Mouse (Mus musculus): ENCODE data around the gene Syt16. TPM values are rescaled to one million over a fixed set of nuclear protein-coding genes. Genes with fewer than 3 reads are reported as not detected.
A peak's percentile ranks its signal among the peaks of the same experiment; 100 is the strongest.

Gene Syt16
- polyA plus RNA-seq, 1 experiment: 0.61 TPM

GRCm38 (mm10) chr12:74282846-74283245, 285.4 kb downstream of the Syt16 start:
- peaks cover 10% of the 10 kb centered on the region for H3K4me1 ChIP-seq (ENCODE audit: control insufficient read depth, insufficient read depth, low read length)
- H3K36me3 ChIP-seq (ENCODE audit: control insufficient read depth, insufficient read depth, low read length): peaks cover 4% of the 10 kb centered on the region
- H3K27me3 ChIP-seq (ENCODE audit: control insufficient read depth, insufficient read depth, low read length): no peaks in the 10 kb centered on the region
- TF ChIP-seq POLR2A (IDR thresholded peaks at IDR 0.05; ENCODE audit: control insufficient read depth, low read depth, low read length) (no peak), CTCF (IDR thresholded peaks at IDR 0.05; ENCODE audit: control insufficient read depth, insufficient read depth, insufficient replicate concordance, low read depth, low read length) (no peak)
- no peak overlapping the region for H3K27ac ChIP-seq (ENCODE audit: control insufficient read depth, insufficient read depth, low read depth, low read length)
- H3K4me3 ChIP-seq (ENCODE audit: control insufficient read depth, low read depth, low read length): peak overlapping the region; percentile 83

- H3K4me3 ChIP-seq (ENCODE audit: control insufficient read depth, low read depth, low read length): peak overlapping the region; percentile 90
- no peak for TF ChIP-seq POLR2A (IDR thresholded peaks at IDR 0.05; ENCODE audit: control insufficient read depth, low read depth, low read length)
- TF ChIP-seq CTCF (IDR thresholded peaks at IDR 0.05; ENCODE audit: control insufficient read depth, insufficient read depth, insufficient replicate concordance, low read depth, low read length): no peak
- peak overlapping the region; percentile 96 for H3K27ac ChIP-seq (ENCODE audit: control insufficient read depth, insufficient read depth, low read depth, low read length)
- peaks cover 10% of the 10 kb centered on the region for H3K4me1 ChIP-seq (ENCODE audit: control insufficient read depth, insufficient read depth, low read length)
- no peaks in the 10 kb centered on the region for H3K27me3 ChIP-seq (ENCODE audit: control insufficient read depth, insufficient read depth, low read length)
- peaks cover 4% of the 10 kb centered on the region for H3K36me3 ChIP-seq (ENCODE audit: control insufficient read depth, insufficient read depth, low read length)
Measured at GRCm38 (mm10) chr12:74284020-74284684, 286.7 kb downstream of the Syt16 start.

- H3K27me3 ChIP-seq (ENCODE audit: control insufficient read depth, insufficient read depth, low read length): no peaks in the 10 kb centered on the region
- no peak for TF ChIP-seq CTCF (IDR thresholded peaks at IDR 0.05; ENCODE audit: control insufficient read depth, insufficient read depth, insufficient replicate concordance, low read depth, low read length)
- no peak for TF ChIP-seq POLR2A (IDR thresholded peaks at IDR 0.05; ENCODE audit: control insufficient read depth, low read depth, low read length)
- H3K4me1 ChIP-seq (ENCODE audit: control insufficient read depth, insufficient read depth, low read length): peaks cover 10% of the 10 kb centered on the region
- H3K4me3 ChIP-seq (ENCODE audit: control insufficient read depth, low read depth, low read length): peak overlapping the region; percentile 90
- H3K27ac ChIP-seq (ENCODE audit: control insufficient read depth, insufficient read depth, low read depth, low read length): peak overlapping the region; percentile 44; the same call in 1 of the 2 replicates
- peaks cover 4% of the 10 kb centered on the region for H3K36me3 ChIP-seq (ENCODE audit: control insufficient read depth, insufficient read depth, low read length)
Measured at GRCm38 (mm10) chr12:74284685-74285054, 287.2 kb downstream of the Syt16 start.

GRCm38 (mm10) chr12:74290983-74291382, 293.5 kb downstream of the Syt16 start:
- TF ChIP-seq POLR2A (IDR thresholded peaks at IDR 0.05; ENCODE audit: control insufficient read depth, low read depth, low read length) (no peak), CTCF (IDR thresholded peaks at IDR 0.05; ENCODE audit: control insufficient read depth, insufficient read depth, insufficient replicate concordance, low read depth, low read length) (no peak)
- Histone ChIP-seq H3K4me1 (ENCODE audit: control insufficient read depth, insufficient read depth, low read length) (no peaks in the 10 kb centered on the region), H3K36me3 (ENCODE audit: control insufficient read depth, insufficient read depth, low read length) (no peaks in the 10 kb centered on the region), H3K27me3 (ENCODE audit: control insufficient read depth, insufficient read depth, low read length) (no peaks in the 10 kb centered on the region), H3K4me3 (ENCODE audit: control insufficient read depth, low read depth, low read length) (no peak overlapping the region), H3K27ac (ENCODE audit: control insufficient read depth, insufficient read depth, low read depth, low read length) (no peak overlapping the region)

- H3K27ac ChIP-seq (ENCODE audit: control insufficient read depth, insufficient read depth, low read depth, low read length): no peak overlapping the region
- no peaks in the 10 kb centered on the region for H3K36me3 ChIP-seq (ENCODE audit: control insufficient read depth, insufficient read depth, low read length)
- no peak overlapping the region for H3K4me3 ChIP-seq (ENCODE audit: control insufficient read depth, low read depth, low read length)
- no peaks in the 10 kb centered on the region for H3K4me1 ChIP-seq (ENCODE audit: control insufficient read depth, insufficient read depth, low read length)
- TF ChIP-seq CTCF (IDR thresholded peaks at IDR 0.05; ENCODE audit: control insufficient read depth, insufficient read depth, insufficient replicate concordance, low read depth, low read length) (no peak), POLR2A (IDR thresholded peaks at IDR 0.05; ENCODE audit: control insufficient read depth, low read depth, low read length) (no peak)
- H3K27me3 ChIP-seq (ENCODE audit: control insufficient read depth, insufficient read depth, low read length): no peaks in the 10 kb centered on the region
Measured at GRCm38 (mm10) chr12:74293624-74294023, 296.2 kb downstream of the Syt16 start.

GRCm38 (mm10) chr12:74296374-74296773, 298.9 kb downstream of the Syt16 start:
- TF ChIP-seq CTCF (IDR thresholded peaks at IDR 0.05; ENCODE audit: control insufficient read depth, insufficient read depth, insufficient replicate concordance, low read depth, low read length): no peak
- no peak for TF ChIP-seq POLR2A (IDR thresholded peaks at IDR 0.05; ENCODE audit: control insufficient read depth, low read depth, low read length)

GRCm38 (mm10) chr12:74301559-74301958, 304.1 kb downstream of the Syt16 start:
- TF ChIP-seq CTCF (IDR thresholded peaks at IDR 0.05; ENCODE audit: control insufficient read depth, insufficient read depth, insufficient replicate concordance, low read depth, low read length) (no peak), POLR2A (IDR thresholded peaks at IDR 0.05; ENCODE audit: control insufficient read depth, low read depth, low read length) (no peak)
- Histone ChIP-seq H3K4me3 (ENCODE audit: control insufficient read depth, low read depth, low read length) (no peak overlapping the region), H3K27me3 (ENCODE audit: control insufficient read depth, insufficient read depth, low read length) (no peaks in the 10 kb centered on the region), H3K36me3 (ENCODE audit: control insufficient read depth, insufficient read depth, low read length) (no peaks in the 10 kb centered on the region), H3K27ac (ENCODE audit: control insufficient read depth, insufficient read depth, low read depth, low read length) (no peak overlapping the region), H3K4me1 (ENCODE audit: control insufficient read depth, insufficient read depth, low read length) (no peaks in the 10 kb centered on the region)

More at GRCm38 (mm10) chr12:74296374-74296773, 298.9 kb downstream of the Syt16 start:
- H3K36me3 ChIP-seq (ENCODE audit: control insufficient read depth, insufficient read depth, low read length): no peaks in the 10 kb centered on the region
- H3K27me3 ChIP-seq (ENCODE audit: control insufficient read depth, insufficient read depth, low read length): no peaks in the 10 kb centered on the region
- no peaks in the 10 kb centered on the region for H3K4me1 ChIP-seq (ENCODE audit: control insufficient read depth, insufficient read depth, low read length)
- no peak overlapping the region for H3K4me3 ChIP-seq (ENCODE audit: control insufficient read depth, low read depth, low read length)
- H3K27ac ChIP-seq (ENCODE audit: control insufficient read depth, insufficient read depth, low read depth, low read length): no peak overlapping the region
